ENCODE assay signal across 11 mouse cellular contexts in genomic region chr5:92127141-92127625, GRCm38 (mm10). TPM values are rescaled to one million over a fixed set of nuclear protein-coding genes. Genes with fewer than 3 reads are reported as not detected.
DNase-seq lines count a peak whose midpoint lies in the region; ATAC-seq and TF ChIP-seq lines count a peak whose summit lies in the region.
"Had no signal": no experiment of that assay in that cellular context is flagged by ENCODE, and none has a peak within 500 bp of the region (broad histone marks: within the 10 kb centered on the region; RNA-seq: fewer than 3 reads in every experiment).

No protein-coding gene starts in this region.

- no peaks in the 10 kb centered on the region for H3K4me1 ChIP-seq in limb, embryonic 11.5 days (ENCODE audit: control insufficient read depth, insufficient read depth, low read length)
- peaks cover 10% of the 10 kb centered on the region for H3K4me1 ChIP-seq in limb, embryonic 10.5 days
- H3K4me1 ChIP-seq in heart, postnatal 0 days (ENCODE audit: control insufficient read depth, insufficient read depth) = no peaks in the 10 kb centered on the region

- 77% methylated on average over 9 of the region's 9 CpGs for WGBS in limb, embryonic 11.5 days
- WGBS in limb, embryonic 10.5 days = 74% methylated on average over 9 of the region's 9 CpGs
- 41% methylated on average over 9 of the region's 9 CpGs for WGBS in heart, postnatal 0 days

- no peaks in the 10 kb centered on the region for H3K27me3 ChIP-seq in limb, embryonic 11.5 days (ENCODE audit: control insufficient read depth, insufficient read depth, low read length)
- H3K27me3 ChIP-seq in limb, embryonic 10.5 days (ENCODE audit: low read depth, poor library complexity, severe bottlenecking) = no peaks in the 10 kb centered on the region
- H3K27me3 ChIP-seq in heart, postnatal 0 days (ENCODE audit: control insufficient read depth, insufficient read depth, low read length) = no peaks in the 10 kb centered on the region

- no peak overlapping the region for H3K27ac ChIP-seq in limb, embryonic 11.5 days (replicated peaks; ENCODE audit: low read depth, low read length)
- no peak overlapping the region for H3K27ac ChIP-seq in limb, embryonic 10.5 days
- H3K27ac ChIP-seq in heart, postnatal 0 days (ENCODE audit: low read depth) = 0 out of 2 replicates have a peak overlapping the region, but pooled peaks have one; percentile 14

- ATAC-seq in limb, embryonic 11.5 days (ENCODE audit: insufficient number of reproducible peaks, low FRiP score, low TSS enrichment, low read depth) = no peak
- no peak for ATAC-seq in heart, postnatal 0 days (ENCODE audit: insufficient read depth, low read depth)

- H3K36me3 ChIP-seq in limb, embryonic 11.5 days (ENCODE audit: control insufficient read depth, insufficient read depth, low read length) = no peaks in the 10 kb centered on the region
- H3K36me3 ChIP-seq in limb, embryonic 10.5 days = peaks cover 24% of the 10 kb centered on the region
- no peaks in the 10 kb centered on the region for H3K36me3 ChIP-seq in heart, postnatal 0 days (replicated peaks; ENCODE audit: control insufficient read depth, insufficient read depth, low read length)

- no peaks in the 10 kb centered on the region; the same call in 1 of the 2 replicates for H3K9me3 ChIP-seq in limb, embryonic 11.5 days (ENCODE audit: control insufficient read depth, low read length)
- H3K9me3 ChIP-seq in limb, embryonic 10.5 days (replicated peaks) = no peaks in the 10 kb centered on the region
- H3K9me3 ChIP-seq in heart, postnatal 0 days (replicated peaks; ENCODE audit: control insufficient read depth, low read length) = no peaks in the 10 kb centered on the region

- no peak for TF ChIP-seq CTCF in heart, postnatal 0 days (IDR thresholded peaks at IDR 0.05; ENCODE audit: low read depth)

- no peak for DNase-seq in limb, embryonic 11.5 days (ENCODE audit: low spot score)
- no peak for DNase-seq in limb, embryonic 10.5 days (ENCODE audit: low spot score)
- DNase-seq in ZHBTc4 (ENCODE audit: low read depth, low spot score) = peak; percentile 24
- no peak for DNase-seq in heart, postnatal 0 days (ENCODE audit: low spot score)
- peak; percentile 27 for DNase-seq in skeletal muscle tissue, adult 2 months (ENCODE audit: low read depth, low spot score)
- DNase-seq in thymus, postnatal 10 days (ENCODE audit: low spot score in 2 of 2) = no peak
- DNase-seq in kidney, postnatal 25 days = no peak
- no peak for DNase-seq in cerebellum, adult 8-10 months
- DNase-seq: cerebellum, adult 18-20 months; left cerebral cortex, postnatal 4 days; thymus, postnatal 14 days had no signal

- H3K4me3 ChIP-seq in limb, embryonic 11.5 days (ENCODE audit: low read depth, low read length) = no peak overlapping the region
- no peak overlapping the region for H3K4me3 ChIP-seq in limb, embryonic 10.5 days
- H3K4me3 ChIP-seq in heart, postnatal 0 days (ENCODE audit: low read depth, low read length) = no peak overlapping the region

- no peak for TF ChIP-seq EP300 in heart, postnatal 0 days (IDR thresholded peaks at IDR 0.05; ENCODE audit: low read depth)

- H3K9ac ChIP-seq in limb, embryonic 11.5 days (ENCODE audit: low read length) = peak overlapping the region; percentile 17; the same call in 1 of the 2 replicates
- no peak overlapping the region for H3K9ac ChIP-seq in heart, postnatal 0 days (replicated peaks; ENCODE audit: low read depth, low read length)

- 0 out of 2 replicates have a peak overlapping the region, but pooled peaks have one; percentile 16 for H3K4me2 ChIP-seq in limb, embryonic 11.5 days (ENCODE audit: low read depth, severe bottlenecking)
- H3K4me2 ChIP-seq in heart, postnatal 0 days (ENCODE audit: low read depth, low read length) = no peak overlapping the region

RNA-seq across cellular contexts. Expression of gene Uso1, which starts 10.6 kb away (rescaled TPM):
- polyA plus RNA-seq in limb, embryonic 11.5 days (2014; fragmentation: Nextera tagmentation; extraction: Ambion mirVana) = 29.4 and 31.5 TPM in 2 replicates
- polyA plus RNA-seq in limb, embryonic 10.5 days (2016; fragmentation: Nextera tagmentation; extraction: Ambion mirVana) = 39.0 and 44.7 TPM in 2 replicates
- 10.8 and 12.1 TPM in 2 replicates for total RNA-seq in heart, postnatal 0 days (2014; rRNA removed; ENCODE audit: low replicate concordance)
- 24.9 and 25.5 TPM in 2 replicates for polyA plus RNA-seq in heart, postnatal 0 days (2015; fragmentation: Nextera tagmentation; extraction: Ambion mirVana)

RNA-seq across cellular contexts. Expression of gene G3bp2, which starts 43.7 kb away (rescaled TPM):
- polyA plus RNA-seq in limb, embryonic 11.5 days (2014; fragmentation: Nextera tagmentation; extraction: Ambion mirVana) = 256 TPM in 2 replicates
- 265 and 267 TPM in 2 replicates for polyA plus RNA-seq in limb, embryonic 10.5 days (2016; fragmentation: Nextera tagmentation; extraction: Ambion mirVana)
- 32.1 and 46.9 TPM in 2 replicates for total RNA-seq in heart, postnatal 0 days (2014; rRNA removed; ENCODE audit: low replicate concordance)
- polyA plus RNA-seq in heart, postnatal 0 days (2015; fragmentation: Nextera tagmentation; extraction: Ambion mirVana) = 111 and 119 TPM in 2 replicates

Comparison
In these comparisons a context has a peak if more than half of its experiments do, and no peak if none do; other contexts are left out.
1. DNase-seq: peak in ZHBTc4 (single experiment) and skeletal muscle tissue, adult 2 months (single experiment); none in limb, embryonic 11.5 days (single experiment), limb, embryonic 10.5 days (single experiment), heart, postnatal 0 days (single experiment), thymus, postnatal 10 days (0 of 2), kidney, postnatal 25 days (0 of 2) and cerebellum, adult 8-10 months (single experiment).